Mouse (Mus musculus) midbrain, embryonic 14.5 days (tissue): Measurements from ENCODE around the gene Cyp1a2. TPM values are rescaled to one million over a fixed set of nuclear protein-coding genes. Genes with fewer than 3 reads are reported as not detected.
"Not testable (repeated sequence)": the region's sequence is repeated elsewhere in the genome, so short reads cannot be mapped to it uniquely, and the experiment has no call there.

Experiments used
- ATAC-seq: fragments of 200-750 bp; cut with Nextera tagmentation; 2 replicates; pipeline ENCODE4 v1.8.0; 2017; ENCODE audit warnings: moderate number of reproducible peaks, moderate library complexity; ENCODE audit not compliant: low FRiP score, low TSS enrichment
- DNase-seq: peaks from one replicate; pipeline ENCODE4 v3.0.0-alpha.2; 2015
- H3K27ac ChIP-seq: fragments of 300-500 bp; sonication (generic); replicated peaks from 2 replicates; pipeline ENCODE4 v1.5.1; 2014; ENCODE audit warnings: mild to moderate bottlenecking, low read depth, low read length, moderate library complexity
- H3K27me3 ChIP-seq: fragments of 300-500 bp; sonication (generic); 2 replicates; pipeline ENCODE4 v1.6.1; 2014; ENCODE audit warnings: low read length, control low read depth, mixed read lengths; ENCODE audit not compliant: control insufficient read depth, insufficient read depth
- H3K36me3 ChIP-seq: fragments of 300-500 bp; sonication (generic); 2 replicates; pipeline ENCODE4 v1.6.1; 2014; ENCODE audit warnings: low read length, control low read depth; ENCODE audit not compliant: control insufficient read depth, insufficient read depth
- H3K4me1 ChIP-seq: fragments of 300-500 bp; sonication (generic); 2 replicates; pipeline ENCODE4 v1.6.1; 2014; ENCODE audit warnings: mild to moderate bottlenecking, antibody characterized with exemption, low read length, control low read depth; ENCODE audit not compliant: control insufficient read depth, insufficient read depth
- H3K4me2 ChIP-seq: fragments of 300-500 bp; sonication (generic); 2 replicates; pipeline ENCODE4 v1.6.1; 2014; ENCODE audit warnings: mild to moderate bottlenecking, low read length, moderate library complexity
- H3K4me3 ChIP-seq: fragments of 300-500 bp; sonication (generic); replicated peaks from 2 replicates; pipeline ENCODE4 v1.5.1; 2014; ENCODE audit warnings: low read depth, low read length
- H3K9ac ChIP-seq: fragments of 300-500 bp; sonication (generic); replicated peaks from 2 replicates; pipeline ENCODE4 v1.6.1; 2014; ENCODE audit warnings: mild to moderate bottlenecking, low read length, moderate library complexity
- H3K9me3 ChIP-seq: fragments of 300-500 bp; sonication (generic); 2 replicates; pipeline ENCODE4 v1.6.1; 2016; ENCODE audit warnings: low read length, control low read depth, mixed read lengths; ENCODE audit not compliant: control insufficient read depth
- WGBS: fragments of 180-500 bp; shearing (Covaris S2); extraction: QIAGEN DNeasy Blood & Tissue Kit; methylation state at CpG from one replicate; pipeline ENCODE4 v1.1.7; 2014; 5-methylcytosine and 5-hydroxymethylcytosine counted together
- polyA plus RNA-seq: library from polyadenylated mRNA; unstranded; fragments of >200 nt; fragmentation: Nextera tagmentation; extraction: Ambion mirVana; gene quantifications from 2 replicates; pipeline ENCODE4 v1.2.1, GENCODE M21; 2014

Cyp1a2 gene
- polyA plus RNA-seq, 1 experiment from 2014 or later, result not detected

DNA sequence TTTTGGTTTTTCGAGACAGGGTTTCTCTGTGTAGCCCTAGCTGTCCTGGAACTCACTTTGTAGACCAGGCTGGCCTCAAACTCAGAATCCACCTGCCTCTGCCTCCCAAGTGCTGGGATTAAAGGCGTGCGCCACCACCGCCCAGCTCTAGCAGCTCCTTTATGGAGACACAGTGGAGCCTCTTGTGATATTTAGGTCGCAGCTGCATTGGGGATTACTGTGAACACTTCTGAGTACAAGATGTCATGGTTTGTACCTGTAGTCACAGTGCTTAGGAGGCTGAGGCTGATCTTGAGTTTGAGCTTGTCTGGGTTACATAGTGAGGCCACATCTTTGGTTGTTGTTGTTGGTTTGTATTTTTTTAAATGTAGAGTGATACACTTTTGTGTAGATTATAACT is 26.7 kb upstream of the Cyp1a2 start:
- DNase-seq, ATAC-seq: not testable (repeated sequence)
- WGBS, result 91% methylated on average over 4 of the region's 5 CpGs

DNA sequence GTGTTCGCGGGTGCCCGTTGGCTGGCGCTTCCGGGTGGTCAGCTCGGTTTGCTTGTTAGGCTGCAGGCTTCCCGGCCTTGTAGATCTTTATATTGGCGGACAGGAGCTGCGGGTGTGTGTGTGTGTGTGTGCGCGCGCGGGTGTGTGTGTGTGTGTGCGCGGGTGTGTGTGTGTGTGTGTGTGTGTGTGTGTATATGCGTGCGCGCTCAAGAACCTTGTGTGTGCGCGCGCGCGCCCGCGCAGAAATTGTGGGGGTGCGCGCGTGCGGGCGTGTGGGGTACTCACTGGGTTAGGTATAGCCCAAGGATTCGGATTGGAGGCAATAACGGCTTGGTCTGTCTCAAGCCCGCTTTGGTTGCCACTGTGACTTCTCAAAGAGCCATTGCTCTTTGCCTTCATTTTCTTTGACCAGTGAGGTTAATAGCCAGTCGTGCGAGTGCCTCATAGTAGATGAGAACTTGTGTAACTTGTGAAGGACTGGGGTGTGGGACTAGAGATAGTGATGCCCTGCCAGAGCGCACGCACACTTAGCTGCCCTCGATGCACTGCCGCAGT is 25.3 kb upstream of the Cyp1a2 start:
- peaks cover 12% of the 10 kb centered on the region for H3K36me3 ChIP-seq
- H3K4me1 ChIP-seq, result peaks cover 10% of the 10 kb centered on the region
- H3K9ac ChIP-seq, result peak overlapping the region; percentile 90
- H3K27ac ChIP-seq, result peak overlapping the region; percentile 75
- H3K4me2 ChIP-seq, result peak overlapping the region; percentile 84
- H3K9me3 ChIP-seq, result no peaks in the 10 kb centered on the region
- peak overlapping the region; percentile 82 for H3K4me3 ChIP-seq
- H3K27me3 ChIP-seq, result no peaks in the 10 kb centered on the region
- DNase-seq (peak; percentile 78), ATAC-seq (peak; percentile 50; the same call in 1 of the 2 replicates)
- WGBS, result 4% methylated on average over 38 of the region's 39 CpGs

More for the DNA sequence above, 26.7 kb upstream of the Cyp1a2 start:
- Histone ChIP-seq H3K4me1 (peaks cover 10% of the 10 kb centered on the region), H3K36me3 (peaks cover 26% of the 10 kb centered on the region)
- H3K27me3 ChIP-seq, H3K4me3 ChIP-seq, H3K27ac ChIP-seq, H3K4me2 ChIP-seq, H3K9me3 ChIP-seq, H3K9ac ChIP-seq: not testable (repeated sequence)

DNA sequence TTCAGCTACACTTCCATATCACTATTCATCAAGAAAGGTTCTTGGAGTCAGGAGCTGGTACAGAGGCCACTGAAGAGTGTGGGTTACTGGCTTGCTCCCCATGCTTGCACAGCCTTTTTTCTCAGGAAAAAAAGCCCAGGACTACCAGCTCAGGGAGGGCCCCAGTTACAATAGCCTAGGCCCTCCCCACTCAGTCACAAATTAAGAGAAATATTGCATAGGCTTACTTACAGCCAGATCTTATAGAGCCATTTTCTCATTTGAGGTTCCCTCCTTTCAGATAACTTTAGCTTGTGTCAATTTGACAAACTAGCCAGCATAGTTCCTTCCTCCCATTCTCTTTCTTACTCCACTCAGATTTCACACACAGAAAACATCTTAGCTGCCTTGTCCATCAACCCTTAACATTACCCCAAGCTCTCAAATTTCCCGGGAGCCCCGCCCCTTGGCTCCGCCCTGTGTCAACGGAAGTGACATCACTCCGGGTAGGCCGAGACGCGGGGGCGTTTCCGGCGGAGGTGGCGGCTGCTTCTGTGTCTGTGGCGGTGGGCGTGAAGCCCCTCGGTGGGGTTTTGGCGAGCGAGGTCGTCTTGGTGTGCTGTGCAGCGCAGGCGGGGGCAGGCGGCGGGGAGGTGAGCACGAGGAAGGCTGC is 24.7 kb upstream of the Cyp1a2 start, which contains the start of gene Edc3:
Gene Edc3, plus strand, starts transcription at position 473 of the 652 bp plus-strand sequence.
- peak; percentile 91 for ATAC-seq
- Histone ChIP-seq H3K4me3 (peak within 1 kb of the TSS; percentile 82), H3K4me1 (peaks cover 10% of the 10 kb centered on the region), H3K27ac (peak within 1 kb of the TSS; percentile 75), H3K9me3 (no peaks in the 10 kb centered on the region), H3K4me2 (peak within 1 kb of the TSS; percentile 84), H3K27me3 (no peaks in the 10 kb centered on the region), H3K36me3 (peaks cover 8% of the 10 kb centered on the region), H3K9ac (peak within 1 kb of the TSS; percentile 90)
- DNase-seq, result peak; percentile 94
- under 1% methylated on average over 23 of the region's 23 CpGs for WGBS

DNA sequence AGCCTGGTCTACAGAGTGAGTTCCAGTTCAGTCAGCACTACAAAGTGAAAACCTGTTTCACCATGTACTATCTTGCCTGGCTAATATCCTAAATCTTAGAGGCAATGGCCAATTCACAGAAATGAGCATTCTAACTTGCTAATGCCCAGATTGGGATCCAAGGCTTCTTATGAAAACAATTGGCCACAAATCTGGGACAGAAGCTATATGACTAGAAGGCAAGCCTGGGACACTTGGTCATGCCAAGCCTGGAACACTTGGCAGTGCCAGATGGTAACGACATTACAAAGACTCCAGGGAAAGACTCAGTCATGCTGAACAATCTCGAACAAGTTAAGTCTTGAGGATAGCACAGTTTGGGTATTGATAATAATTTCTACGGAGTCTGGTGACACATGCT is 23.0 kb upstream of the Cyp1a2 start:
- Histone ChIP-seq H3K4me1 (peaks cover 10% of the 10 kb centered on the region), H3K36me3 (no peaks in the 10 kb centered on the region), H3K4me2 (no peak overlapping the region), H3K9ac (no peak overlapping the region), H3K27me3 (no peaks in the 10 kb centered on the region), H3K9me3 (no peaks in the 10 kb centered on the region), H3K27ac (no peak overlapping the region), H3K4me3 (no peak overlapping the region)
- WGBS, result 89% methylated on average over 3 of the region's 3 CpGs
- ATAC-seq (no peak), DNase-seq (no peak)

DNA sequence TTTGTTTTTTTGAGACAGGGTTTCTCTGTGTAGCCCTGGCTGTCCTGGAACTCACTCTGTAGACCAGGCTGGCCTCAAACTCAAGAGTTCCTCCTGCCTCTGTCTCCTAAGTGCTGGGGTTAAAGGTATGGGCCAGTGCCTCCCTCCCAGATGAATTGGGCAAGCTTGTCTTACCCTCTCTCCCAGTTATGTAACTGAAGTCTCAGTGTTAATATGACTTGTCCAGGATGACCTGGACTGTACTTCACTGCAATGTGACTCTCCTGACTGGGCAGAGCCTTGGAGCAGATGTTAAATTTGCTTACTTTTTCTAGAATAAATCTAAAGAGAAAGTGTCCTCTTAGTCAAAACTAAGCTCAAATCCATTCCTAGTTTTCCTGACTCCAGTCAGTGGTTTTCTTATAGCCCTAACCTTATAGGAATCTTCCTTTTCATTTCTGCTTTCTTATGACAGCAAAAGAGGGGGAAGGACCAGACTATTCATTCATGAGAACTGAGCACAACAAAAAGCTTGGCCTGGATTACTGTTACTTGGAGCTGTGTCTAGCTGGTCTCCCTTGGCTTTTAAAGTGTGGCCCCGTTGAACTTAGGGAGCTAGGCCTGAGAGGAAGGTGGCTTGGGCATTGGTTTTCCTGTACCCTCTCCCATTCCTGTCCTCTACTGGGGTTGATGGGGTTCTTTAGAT is 15.1 kb upstream of the Cyp1a2 start:
- no peaks in the 10 kb centered on the region for H3K9me3 ChIP-seq
- no peaks in the 10 kb centered on the region for H3K36me3 ChIP-seq
- no peak overlapping the region for H3K9ac ChIP-seq
- H3K4me2 ChIP-seq, result no peak overlapping the region
- H3K4me3 ChIP-seq, result no peak overlapping the region
- DNase-seq (peak; percentile 62), ATAC-seq (no peak)
- peaks cover 17% of the 10 kb centered on the region for H3K27me3 ChIP-seq
- peaks cover 8% of the 10 kb centered on the region; the same call in 1 of the 2 replicates for H3K4me1 ChIP-seq
- H3K27ac ChIP-seq, result no peak overlapping the region
- WGBS, result 72% methylated on average over 1 of the region's 1 CpGs

DNA sequence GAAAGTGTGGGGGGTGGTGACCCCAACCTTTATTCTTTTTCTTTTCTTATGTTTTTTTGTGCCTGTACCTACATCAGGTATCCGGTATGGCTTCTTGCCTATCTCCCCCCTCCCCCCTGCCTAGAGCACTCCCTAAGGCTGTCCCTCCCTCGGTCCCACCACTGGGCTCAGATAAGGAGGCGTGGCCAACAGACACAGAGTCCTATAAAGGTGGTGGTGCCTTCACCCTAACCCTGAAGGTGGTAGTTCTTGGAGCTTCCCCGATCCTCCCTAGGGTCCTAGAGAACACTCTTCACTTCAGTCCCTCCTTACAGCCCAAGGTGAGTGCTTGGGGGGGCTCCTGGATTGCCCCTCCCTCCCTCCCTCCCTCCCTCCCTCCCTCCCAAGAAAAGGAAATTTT is 13.9 kb upstream of the Cyp1a2 start:
- Histone ChIP-seq H3K4me2 (no peak overlapping the region), H3K9me3 (no peaks in the 10 kb centered on the region), H3K36me3 (no peaks in the 10 kb centered on the region), H3K27ac (no peak overlapping the region), H3K4me3 (no peak overlapping the region), H3K4me1 (peaks cover 8% of the 10 kb centered on the region; the same call in 1 of the 2 replicates), H3K27me3 (peaks cover 17% of the 10 kb centered on the region), H3K9ac (no peak overlapping the region)
- WGBS, result 19% methylated on average over 4 of the region's 4 CpGs
- no peak for DNase-seq
- ATAC-seq, result no peak

DNA sequence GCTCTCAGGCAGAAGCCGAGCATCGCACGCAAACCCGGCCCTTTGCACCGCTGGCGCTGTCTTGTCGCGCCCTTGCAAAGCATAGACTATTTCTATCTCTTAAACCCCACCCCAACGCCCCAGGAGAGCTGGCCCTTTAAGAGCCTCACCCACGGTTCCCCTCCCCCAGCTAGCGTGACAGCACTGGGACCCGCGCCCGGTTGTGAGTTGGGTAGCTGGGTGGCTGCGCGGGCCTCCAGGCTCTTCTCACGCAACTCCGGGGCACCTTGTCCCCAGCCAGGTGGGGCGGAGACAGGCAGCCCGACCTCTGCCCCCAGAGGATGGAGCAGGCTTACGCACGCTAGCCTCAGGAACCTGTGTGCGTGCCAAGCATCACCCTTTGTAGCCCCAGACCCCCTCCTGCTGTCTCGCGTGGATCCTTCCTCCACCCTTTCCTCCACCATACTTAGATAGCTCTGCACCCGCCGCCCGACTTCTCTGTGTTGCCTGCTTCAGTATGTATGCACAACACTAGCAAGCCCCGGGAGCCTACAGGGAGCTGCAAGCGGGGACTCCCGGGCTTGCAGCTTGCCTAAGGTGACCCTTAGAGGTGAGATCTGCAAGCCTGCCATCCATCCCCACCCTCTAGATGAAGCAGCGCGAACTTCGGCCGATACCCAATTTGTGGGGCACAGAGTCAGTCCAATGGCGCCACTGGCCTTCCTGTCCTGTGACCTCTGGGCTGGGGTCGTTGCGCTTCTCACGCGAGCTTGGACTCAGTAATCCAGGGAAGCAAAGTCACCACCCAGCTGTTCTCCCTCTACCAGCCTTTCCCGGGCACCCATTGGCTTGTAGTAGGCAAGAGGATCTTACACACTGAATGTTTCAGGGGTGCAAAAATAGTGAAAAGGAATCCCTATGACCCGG is 13.1 kb upstream of the Cyp1a2 start:
- no peaks in the 10 kb centered on the region for H3K36me3 ChIP-seq
- H3K27ac ChIP-seq, result peak overlapping the region; percentile 60; the same call in 1 of the 2 replicates
- H3K9ac ChIP-seq, result peak overlapping the region; percentile 58
- H3K4me1 ChIP-seq, result peaks cover 8% of the 10 kb centered on the region; the same call in 1 of the 2 replicates
- ATAC-seq, result peak; percentile 34; the same call in 1 of the 2 replicates
- H3K4me3 ChIP-seq, result peak overlapping the region; percentile 45
- under 1% methylated on average over 42 of the region's 42 CpGs for WGBS
- H3K9me3 ChIP-seq, result no peaks in the 10 kb centered on the region
- DNase-seq, result peak; percentile 77
- H3K27me3 ChIP-seq, result peaks cover 17% of the 10 kb centered on the region
- peak overlapping the region; percentile 86 for H3K4me2 ChIP-seq

DNA sequence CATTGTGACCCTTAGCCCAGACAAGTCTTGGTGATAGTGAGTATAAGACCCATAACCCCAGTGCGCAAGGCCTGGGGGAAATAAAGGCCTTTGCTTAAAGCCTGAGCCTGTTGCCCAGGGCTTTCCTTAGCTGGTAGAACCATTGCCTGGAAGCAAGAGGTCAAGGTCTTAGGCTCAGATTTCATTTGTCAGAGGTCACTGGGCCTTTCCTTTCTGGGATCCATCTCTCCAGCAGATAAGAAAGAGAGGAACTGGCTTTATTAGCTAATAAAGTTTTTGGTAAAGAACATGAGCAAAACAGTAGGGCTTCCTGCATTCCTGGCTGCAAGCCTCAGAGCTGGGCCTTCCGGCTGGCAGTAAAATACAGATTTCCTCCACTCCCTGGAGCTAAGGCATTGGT is 10.6 kb upstream of the Cyp1a2 start:
- Histone ChIP-seq H3K9ac (no peak overlapping the region), H3K4me3 (no peak overlapping the region), H3K4me2 (no peak overlapping the region), H3K9me3 (no peaks in the 10 kb centered on the region), H3K27ac (no peak overlapping the region), H3K36me3 (no peaks in the 10 kb centered on the region), H3K4me1 (peaks cover 8% of the 10 kb centered on the region; the same call in 1 of the 2 replicates), H3K27me3 (peaks cover 17% of the 10 kb centered on the region)
- DNase-seq, result no peak
- WGBS, result 96% methylated on average over 2 of the region's 2 CpGs
- no peak for ATAC-seq
